Mouse (Mus musculus) erythroblast, adult 5-6 weeks (primary cell): ENCODE measurements around the gene Fam129b. TPM values are rescaled to one million over a fixed set of nuclear protein-coding genes. Genes with fewer than 3 reads are reported as not detected.

Experiments
- ATAC-seq: replicated peaks from 2 replicates; pipeline ENCODE4 v1.8.0; 2016; ENCODE audit warnings: moderate number of reproducible peaks, mild to moderate bottlenecking, moderate TSS enrichment, inconsistent platforms; ENCODE audit not compliant: poor library complexity, low FRiP score, severe bottlenecking
- total RNA-seq, 2 experiments: library from RNA; stranded (forward) in 1 of 2; stranded (reverse) in 1 of 2; fragments of 150-400 nt in 1 of 2; fragments of 200-764, 138-1000 nt in 1 of 2; gene quantifications; 2 replicates each; pipeline versions ENCODE4 v1.2.3 to v1.2.4; 2015 to 2017; ENCODE audit warnings: low replicate concordance in 2 of 2

The Fam129b gene
- total RNA-seq, 2 experiments from 2014 or later = 5.6 to 5.8 TPM

DNA sequence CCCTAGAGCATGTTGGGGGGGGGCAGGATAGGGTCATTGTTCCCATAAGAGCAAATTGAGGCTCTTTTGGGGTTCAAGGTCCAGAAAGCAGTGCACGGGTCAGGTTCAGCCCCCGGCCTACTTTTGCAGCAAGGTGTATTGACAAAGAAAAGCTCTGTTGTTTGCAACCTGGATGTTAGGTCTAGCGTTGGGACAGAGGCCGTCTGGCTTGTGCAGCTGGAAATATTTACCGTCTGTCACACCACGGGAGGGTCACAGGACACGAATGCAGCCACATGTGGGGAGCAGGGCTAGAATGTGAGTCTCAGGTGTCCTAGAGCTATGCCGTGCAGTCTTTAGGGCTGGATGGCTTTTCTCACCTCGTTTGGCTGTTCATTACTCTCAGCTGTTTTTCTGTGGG lies 42.5 kb downstream of the Fam129b start:
- ATAC-seq = no peak

DNA sequence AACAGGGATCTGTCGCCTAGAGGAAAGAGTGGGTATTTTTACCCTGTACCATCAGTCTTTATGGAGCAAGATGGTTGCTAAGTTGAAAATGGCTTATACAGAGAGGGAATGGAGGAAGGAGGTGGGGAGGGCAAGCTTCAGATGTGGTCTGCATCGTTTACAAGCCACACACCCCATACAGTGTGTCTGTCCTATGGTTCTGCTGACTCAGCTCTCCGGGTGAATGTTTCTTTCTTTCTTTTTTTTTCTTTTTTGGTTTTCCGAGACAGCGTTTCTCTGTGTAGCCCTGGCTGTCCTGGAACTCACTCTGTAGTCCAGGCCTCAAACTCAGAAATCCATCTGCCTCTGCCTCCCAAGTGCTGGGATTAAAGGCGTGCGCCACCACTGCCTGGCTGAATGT lies 45.3 kb downstream of the Fam129b start:
- ATAC-seq = no peak

- no peak for ATAC-seq
These were observed 46.0 kb downstream of the Fam129b start for GRCm38 (mm10) chr2:32921801-32922380.

- no peak for ATAC-seq
These were observed 46.6 kb downstream of the Fam129b start for GRCm38 (mm10) chr2:32922564-32922963.

GRCm38 (mm10) chr2:32923551-32924250 lies 47.8 kb downstream of the Fam129b start:
- no peak for ATAC-seq

GRCm38 (mm10) chr2:32924306-32924844 lies 48.5 kb downstream of the Fam129b start:
- ATAC-seq = no peak

- ATAC-seq = no peak
These were observed 50.6 kb downstream of the Fam129b start for GRCm38 (mm10) chr2:32926330-32927075.

- ATAC-seq = no peak
These were observed 51.8 kb downstream of the Fam129b start for GRCm38 (mm10) chr2:32927624-32928234.

- ATAC-seq = no peak
These were observed 52.5 kb downstream of the Fam129b start for GRCm38 (mm10) chr2:32928235-32928946.

DNA sequence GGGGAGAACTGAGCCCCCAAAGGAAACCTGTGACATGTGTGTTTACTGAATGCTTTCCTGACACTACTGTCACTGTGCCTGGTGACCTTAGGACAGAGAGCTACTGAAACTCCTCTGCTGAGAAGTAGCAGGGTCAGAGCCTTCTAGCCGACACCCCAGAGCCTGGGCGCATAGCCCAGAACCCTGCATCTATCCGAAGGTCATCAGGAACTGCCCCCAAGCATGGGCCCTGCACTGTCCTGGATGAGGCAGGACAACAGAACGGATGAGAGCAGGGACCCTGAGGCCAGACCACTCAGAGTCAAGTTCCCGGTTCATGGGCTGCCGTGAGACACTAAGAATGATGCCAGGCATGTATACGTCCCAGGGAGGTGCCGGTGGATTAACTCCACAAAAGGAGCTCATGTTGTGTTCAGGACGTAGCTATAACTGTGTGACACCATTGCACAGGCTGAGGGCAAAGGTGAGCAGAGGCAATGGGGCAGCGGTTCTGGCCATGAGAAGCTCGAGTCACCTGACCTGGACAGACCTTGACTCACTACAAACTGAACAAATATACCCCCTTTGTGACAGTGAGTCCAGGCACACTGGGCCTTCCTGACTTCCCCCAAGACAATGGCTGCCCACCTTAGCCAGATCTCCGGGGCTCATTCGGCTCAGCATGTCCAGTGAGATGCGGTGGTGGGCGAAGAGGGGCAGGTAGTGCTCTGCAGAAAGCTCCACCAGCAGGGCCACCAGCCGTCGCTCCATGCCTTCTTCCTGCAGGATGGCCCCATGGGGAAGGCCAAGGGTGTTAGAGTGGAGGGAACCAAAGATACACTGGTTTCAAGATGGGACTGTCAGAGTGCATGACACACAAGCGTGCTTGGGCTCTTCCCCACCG lies 53.3 kb downstream of the Fam129b start:
- ATAC-seq = no peak

DNA sequence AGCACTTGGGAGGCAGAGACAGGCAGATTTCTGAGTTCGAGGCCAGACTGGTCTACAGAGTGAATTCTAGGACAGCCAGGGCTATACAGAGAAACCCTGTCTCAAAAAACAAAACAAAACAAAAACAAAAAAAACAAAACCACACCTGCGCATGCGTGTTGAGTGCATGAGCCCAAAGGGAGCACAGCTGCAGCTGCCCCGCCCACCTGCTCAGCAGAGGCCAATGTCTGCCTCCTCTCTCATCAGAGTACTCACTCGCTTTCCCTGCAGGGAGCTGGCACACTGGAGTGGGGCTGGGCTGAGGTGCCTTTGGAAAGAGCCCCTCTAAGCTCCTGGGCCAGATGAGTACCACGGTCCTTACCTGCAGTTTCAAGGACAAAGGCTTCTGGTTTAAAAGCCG lies 55.8 kb downstream of the Fam129b start:
- no peak for ATAC-seq

- no peak for ATAC-seq
These were observed 62.8 kb downstream of the Fam129b start for GRCm38 (mm10) chr2:32938741-32939140.

DNA sequence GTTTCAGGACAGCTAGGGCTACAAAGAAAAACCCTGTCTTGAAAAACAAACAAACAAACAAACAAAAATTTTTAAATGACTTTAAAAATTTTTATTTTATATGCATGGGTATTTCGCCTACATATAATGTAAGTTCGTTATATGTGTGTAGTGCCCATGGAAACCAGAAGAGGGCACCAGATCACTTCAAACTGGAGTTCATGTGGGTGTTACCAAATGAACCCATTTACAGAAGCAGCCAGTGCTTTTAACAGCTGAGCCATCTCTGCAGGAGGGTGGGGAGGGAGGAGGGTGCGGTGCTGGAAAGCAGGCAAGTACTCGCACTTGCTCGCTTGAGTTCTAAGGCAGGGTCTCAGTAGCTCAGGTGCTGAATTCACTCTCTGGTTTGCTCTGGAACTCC lies 63.5 kb downstream of the Fam129b start:
- ATAC-seq = peak; percentile 64

- no peak for ATAC-seq
These were observed 64.6 kb downstream of the Fam129b start for GRCm38 (mm10) chr2:32940483-32940882.

GRCm38 (mm10) chr2:32947454-32947853 lies 71.5 kb downstream of the Fam129b start:
- no peak for ATAC-seq

DNA sequence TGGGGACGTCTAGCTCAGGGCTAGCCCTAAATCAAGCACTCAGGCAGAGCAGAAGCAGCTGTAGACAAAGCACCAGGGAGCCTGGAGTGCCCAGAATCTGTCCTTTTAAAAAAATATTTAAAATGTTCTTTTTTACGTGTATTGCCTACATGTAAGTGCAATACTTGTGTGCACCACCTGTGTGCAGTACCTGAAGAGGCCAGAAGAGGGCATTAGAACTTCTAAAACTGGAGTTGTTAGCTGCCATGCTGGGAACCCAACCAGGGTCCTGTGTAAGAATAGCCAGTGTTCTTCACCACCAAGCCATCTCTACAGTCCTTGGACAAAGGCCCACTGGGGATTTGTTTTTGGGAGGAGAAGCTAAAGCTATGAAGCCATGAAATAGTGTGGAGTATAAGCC lies 78.7 kb downstream of the Fam129b start:
- ATAC-seq = no peak

DNA sequence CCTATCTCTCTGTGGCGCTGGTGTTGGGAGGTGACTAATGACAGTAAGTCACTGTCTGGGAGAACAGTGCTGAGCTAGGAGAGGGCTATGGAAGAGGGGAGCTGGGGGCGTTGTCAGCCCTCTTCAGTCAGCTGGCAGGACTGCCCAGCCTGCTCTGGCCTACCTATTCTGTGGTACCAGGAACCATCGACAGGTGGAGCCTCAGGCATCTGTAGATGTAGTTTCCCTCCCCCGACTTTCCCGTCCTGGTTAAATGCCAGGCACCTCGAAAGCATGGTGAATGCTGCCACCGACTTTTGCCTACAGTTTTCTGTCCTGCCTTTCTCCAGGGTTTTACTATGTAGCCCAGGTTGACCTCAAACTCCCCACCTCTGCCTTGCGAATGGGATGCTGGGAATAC lies 81.4 kb downstream of the Fam129b start:
- no peak for ATAC-seq

DNA sequence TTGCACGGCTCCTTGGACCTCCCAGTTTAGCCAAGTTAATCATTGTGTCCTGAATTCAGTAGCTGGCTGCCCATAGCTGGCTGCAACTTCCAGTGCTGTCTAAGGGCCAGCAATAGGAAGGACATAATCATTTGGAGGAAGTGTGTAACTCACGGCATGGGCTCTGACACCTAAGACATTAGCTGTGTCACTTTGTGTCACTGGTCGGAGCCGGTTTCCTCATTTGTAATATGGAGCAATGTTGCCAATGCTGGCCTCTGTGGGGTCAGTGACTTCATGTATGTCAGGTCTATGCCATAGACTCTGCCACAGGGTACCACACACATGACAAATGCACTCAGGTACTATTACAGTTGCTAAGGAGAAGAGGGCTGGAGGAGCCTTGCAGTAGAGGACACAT lies 84.4 kb downstream of the Fam129b start:
- no peak for ATAC-seq
